Mouse (Mus musculus) hindbrain, embryonic 14.5 days (tissue): ENCODE results near the gene Krt14. TPM values are rescaled to one million over a fixed set of nuclear protein-coding genes. Genes with fewer than 3 reads are reported as not detected.
"Not testable (repeated sequence)": the region's sequence is repeated elsewhere in the genome, so short reads cannot be mapped to it uniquely, and the experiment has no call there.

Experiments used
- ATAC-seq: fragments of 200-750 bp; cut with Nextera tagmentation; 2 replicates; pipeline ENCODE4 v1.8.0; 2017; ENCODE audit warnings: moderate number of reproducible peaks, mild to moderate bottlenecking, moderate TSS enrichment, moderate library complexity; ENCODE audit not compliant: low FRiP score
- DNase-seq: peaks from one replicate; pipeline ENCODE4 v3.0.0-alpha.2; 2015; ENCODE audit warnings: low spot score
- H3K27ac ChIP-seq: fragments of 300-500 bp; sonication (generic); 2 replicates; pipeline ENCODE4 v1.5.1; 2014; ENCODE audit warnings: mild to moderate bottlenecking, moderate library complexity
- H3K27me3 ChIP-seq: fragments of 300-500 bp; sonication (generic); 2 replicates; pipeline ENCODE4 v1.6.1; 2014; ENCODE audit warnings: mild to moderate bottlenecking, low read length, mixed read lengths; ENCODE audit not compliant: control insufficient read depth, insufficient read depth
- H3K36me3 ChIP-seq: fragments of 300-500 bp; sonication (generic); replicated peaks from 2 replicates; pipeline ENCODE4 v1.6.1; 2014; ENCODE audit not compliant: control insufficient read depth, insufficient read depth
- H3K4me1 ChIP-seq: fragments of 300-500 bp; sonication (generic); replicated peaks from 2 replicates; pipeline ENCODE4 v1.6.1; 2014; ENCODE audit warnings: antibody characterized with exemption, low read length, mixed read lengths; ENCODE audit not compliant: control insufficient read depth, insufficient read depth
- H3K4me2 ChIP-seq: fragments of 300-500 bp; sonication (generic); replicated peaks from 2 replicates; pipeline ENCODE4 v1.6.1; 2014; ENCODE audit warnings: mild to moderate bottlenecking, moderate library complexity
- H3K4me3 ChIP-seq: fragments of 300-500 bp; sonication (generic); replicated peaks from 2 replicates; pipeline ENCODE4 v1.5.1; 2014; ENCODE audit warnings: mild to moderate bottlenecking, low read length
- H3K9ac ChIP-seq: fragments of 300-500 bp; sonication (generic); 2 replicates; pipeline ENCODE4 v1.6.1; 2014
- H3K9me3 ChIP-seq: fragments of 300-500 bp; sonication (generic); 2 replicates; pipeline ENCODE4 v1.6.1; 2016; ENCODE audit warnings: low read length; ENCODE audit not compliant: control insufficient read depth
- WGBS: fragments of 180-500 bp; shearing (Covaris S2); extraction: QIAGEN DNeasy Blood & Tissue Kit; methylation state at CpG from one replicate; pipeline ENCODE4 v1.1.7; 2014; 5-methylcytosine and 5-hydroxymethylcytosine counted together
- polyA plus RNA-seq: library from polyadenylated mRNA; unstranded; fragments of >200 nt; fragmentation: Nextera tagmentation; extraction: Ambion mirVana; gene quantifications from 2 replicates; pipeline ENCODE4 v1.2.1, GENCODE M21; 2014

The Krt14 gene
- 0.23 TPM in 1 of 2 replicates, not detected in the other for polyA plus RNA-seq

DNA sequence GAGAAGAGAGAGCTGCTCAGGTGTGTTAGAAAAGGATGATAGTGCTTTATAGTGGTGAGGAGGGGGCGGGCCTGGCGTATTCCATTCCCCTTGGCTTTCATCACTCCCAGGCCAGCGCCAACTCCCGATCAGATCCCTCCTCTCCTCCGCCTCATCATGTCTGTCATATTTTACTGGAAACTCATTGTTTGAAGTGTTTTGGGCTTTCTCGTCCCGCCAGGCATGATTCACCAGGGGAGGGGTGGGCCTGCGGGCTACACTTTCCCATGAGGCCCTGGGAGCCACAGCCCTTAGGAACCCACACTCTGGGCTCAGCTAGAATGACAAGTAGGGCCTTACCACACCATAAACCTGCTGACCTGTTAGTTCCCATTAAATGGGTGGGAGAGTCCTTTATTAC, at the start of gene Krt14:
Gene Krt14 (minus strand): TSS at position 51 of the 400 bp plus-strand sequence.
- DNase-seq (no peak), ATAC-seq (no peak)
- Histone ChIP-seq H3K4me3 (no peak within 1 kb of the TSS), H3K27me3 (no peaks in the 10 kb centered on the region), H3K4me2 (no peak within 1 kb of the TSS), H3K36me3 (no peaks in the 10 kb centered on the region), H3K9me3 (no peaks in the 10 kb centered on the region), H3K27ac (no peak within 1 kb of the TSS), H3K4me1 (no peaks in the 10 kb centered on the region), H3K9ac (no peak within 1 kb of the TSS)
- 90% methylated on average over 8 of the region's 8 CpGs for WGBS

DNA sequence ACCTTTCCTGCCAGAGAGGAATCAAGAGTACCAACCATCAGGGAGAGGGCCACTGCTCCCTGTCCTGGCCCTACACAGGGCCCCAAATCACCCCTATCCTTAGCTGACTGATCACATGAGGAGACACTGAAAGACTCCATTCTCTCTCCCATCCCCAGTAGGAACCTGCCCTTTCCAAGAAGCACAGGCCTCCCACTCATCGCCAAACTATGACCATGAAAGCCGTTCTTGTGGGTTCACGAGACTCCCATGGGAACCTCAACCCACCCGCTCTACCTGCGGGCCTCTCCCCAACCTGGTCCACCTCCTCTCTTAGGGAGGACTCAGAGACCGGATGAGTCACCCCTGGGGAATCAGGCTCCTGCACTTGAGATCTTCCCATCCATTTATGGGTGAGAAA, 48.2 kb upstream of the Krt14 start:
- no peak overlapping the region for H3K4me2 ChIP-seq
- no peak overlapping the region for H3K9ac ChIP-seq
- no peaks in the 10 kb centered on the region for H3K36me3 ChIP-seq
- no peaks in the 10 kb centered on the region for H3K27me3 ChIP-seq
- H3K4me3 ChIP-seq = no peak overlapping the region
- 98% methylated on average over 6 of the region's 6 CpGs for WGBS
- H3K9me3 ChIP-seq = no peaks in the 10 kb centered on the region
- H3K4me1 ChIP-seq = no peaks in the 10 kb centered on the region
- no peak overlapping the region for H3K27ac ChIP-seq
- ATAC-seq = no peak
- DNase-seq = no peak

DNA sequence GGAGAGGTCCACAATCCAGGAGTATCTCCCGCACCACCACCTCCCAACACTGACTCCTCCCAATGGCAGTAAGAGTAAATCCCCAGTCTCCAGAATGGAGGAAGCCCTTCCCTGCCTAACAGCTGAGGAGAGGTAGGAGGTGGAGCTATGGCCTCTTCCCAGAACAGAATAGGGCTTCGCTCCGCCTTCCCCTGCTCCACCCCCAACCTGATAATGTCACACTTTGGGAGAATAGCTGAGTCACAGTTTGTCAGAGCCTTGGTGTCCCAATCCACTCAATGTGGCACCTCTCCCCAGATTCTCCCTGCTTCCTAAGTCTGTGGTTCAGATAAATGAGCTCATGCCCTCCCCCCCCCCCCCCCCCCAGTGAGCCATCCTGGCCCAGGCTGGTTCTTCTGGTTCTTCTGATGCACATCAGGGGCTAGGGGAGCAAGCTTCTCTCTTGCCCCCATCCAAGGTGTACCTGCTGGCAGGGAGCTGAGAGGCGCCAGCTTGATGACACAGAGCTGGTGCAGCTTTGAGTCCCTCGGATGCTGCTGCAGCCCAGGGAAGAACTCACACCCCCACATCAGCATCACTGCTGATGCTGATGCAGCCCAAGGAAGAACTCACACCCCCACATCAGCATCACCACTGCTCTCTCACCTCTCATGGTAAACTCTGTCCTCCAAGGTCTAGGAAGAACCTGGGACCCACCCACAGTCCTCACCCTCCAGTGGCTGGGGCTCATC, 47.2 kb upstream of the Krt14 start:
- Histone ChIP-seq H3K4me3 (no peak overlapping the region), H3K27me3 (no peaks in the 10 kb centered on the region), H3K9me3 (no peaks in the 10 kb centered on the region), H3K4me1 (no peaks in the 10 kb centered on the region), H3K36me3 (no peaks in the 10 kb centered on the region), H3K9ac (no peak overlapping the region), H3K4me2 (no peak overlapping the region), H3K27ac (no peak overlapping the region)
- 71% methylated on average over 5 of the region's 5 CpGs for WGBS
- ATAC-seq (no peak), DNase-seq (no peak)

DNA sequence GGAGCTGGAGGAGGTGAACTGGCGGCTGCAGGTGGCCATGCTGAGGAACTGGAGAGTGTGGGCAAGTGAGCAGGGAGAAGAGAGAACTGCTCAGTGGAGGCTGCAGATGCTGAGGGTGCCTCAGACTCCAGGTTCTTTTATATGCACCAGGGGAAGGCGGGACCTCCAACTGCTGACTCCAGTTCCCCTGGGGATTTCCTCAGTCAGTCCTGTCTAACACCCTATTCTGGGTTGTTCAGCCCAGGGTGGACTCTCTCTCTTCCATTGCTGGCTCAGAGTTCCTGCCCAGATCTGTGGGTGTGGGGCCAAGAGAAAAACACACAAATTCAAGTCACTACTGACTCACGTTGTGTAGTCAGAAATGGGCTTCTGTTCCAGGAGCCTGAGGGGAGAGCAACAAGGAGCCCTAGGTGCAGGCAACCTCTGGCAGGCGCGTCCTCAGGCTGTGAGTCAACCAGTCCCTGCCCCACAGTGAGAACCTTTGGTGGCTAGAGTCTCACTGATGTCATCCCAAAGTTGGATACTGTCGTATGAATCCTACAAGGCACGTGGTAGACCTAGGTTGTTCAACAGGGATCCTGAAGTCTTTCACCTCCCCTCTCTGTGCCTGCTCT, 41.6 kb upstream of the Krt14 start, which contains the start of gene Krt16:
Gene Krt16 (minus strand): TSS at position 51 of the 614 bp plus-strand sequence.
- Histone ChIP-seq H3K9me3 (no peaks in the 10 kb centered on the region), H3K9ac (no peak within 1 kb of the TSS), H3K4me1 (no peaks in the 10 kb centered on the region), H3K27me3 (no peaks in the 10 kb centered on the region), H3K36me3 (no peaks in the 10 kb centered on the region), H3K27ac (no peak within 1 kb of the TSS), H3K4me2 (no peak within 1 kb of the TSS), H3K4me3 (no peak within 1 kb of the TSS)
- DNase-seq (no peak), ATAC-seq (no peak)
- 81% methylated on average over 7 of the region's 7 CpGs for whole genome bisulfite sequencing

DNA sequence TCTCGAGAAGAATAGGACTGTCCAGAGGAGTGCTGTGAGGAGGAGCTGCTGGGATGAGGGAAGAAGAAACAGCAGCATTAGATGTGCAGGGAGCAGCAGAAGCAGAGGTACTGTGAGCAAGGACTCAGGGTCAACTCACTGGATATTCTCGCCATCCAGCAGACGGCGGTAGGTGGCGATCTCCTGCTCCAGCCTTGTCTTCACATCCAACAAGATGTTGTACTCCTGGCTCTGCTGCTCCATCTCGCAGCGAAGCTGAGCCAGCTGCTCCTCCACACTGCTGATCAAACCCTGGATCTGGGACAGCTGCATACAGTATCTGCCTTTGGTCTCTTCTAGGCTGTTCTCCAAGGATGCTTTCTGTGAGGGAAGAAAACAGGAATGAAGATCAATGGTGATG, 39.1 kb upstream of the Krt14 start:
- not testable (repeated sequence) for ATAC-seq, H3K27me3 ChIP-seq, H3K4me2 ChIP-seq, H3K9me3 ChIP-seq, DNase-seq, H3K4me1 ChIP-seq, H3K36me3 ChIP-seq, H3K27ac ChIP-seq, H3K9ac ChIP-seq, H3K4me3 ChIP-seq
- 70% methylated on average over 7 of the region's 7 CpGs for WGBS

DNA sequence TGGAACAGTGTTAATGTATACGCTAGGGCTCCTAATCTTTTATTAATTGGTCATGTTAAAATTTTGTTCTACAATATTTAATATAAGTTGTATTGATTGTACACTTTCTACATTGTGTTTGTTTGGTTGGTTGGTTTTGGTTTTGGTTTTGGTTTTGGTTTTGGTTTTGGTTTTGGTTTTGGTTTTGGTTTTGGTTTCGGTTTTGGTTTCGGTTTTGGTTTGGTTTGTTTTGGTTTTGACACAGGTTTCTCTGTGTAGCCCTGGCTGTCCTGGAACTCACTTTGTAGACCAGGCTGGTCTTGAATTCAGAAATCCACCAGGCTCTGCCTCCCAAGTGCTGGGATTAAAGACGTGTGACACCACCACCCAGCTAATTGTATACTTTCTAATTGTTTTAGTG, 32.9 kb upstream of the Krt14 start:
- not testable (repeated sequence) for H3K4me3 ChIP-seq, ATAC-seq, H3K4me2 ChIP-seq, DNase-seq, H3K36me3 ChIP-seq, H3K27me3 ChIP-seq, H3K4me1 ChIP-seq, H3K27ac ChIP-seq, H3K9ac ChIP-seq
- H3K9me3 ChIP-seq = peaks cover 10% of the 10 kb centered on the region; the same call in 1 of the 2 replicates
- WGBS = 94% methylated on average over 4 of the region's 4 CpGs

DNA sequence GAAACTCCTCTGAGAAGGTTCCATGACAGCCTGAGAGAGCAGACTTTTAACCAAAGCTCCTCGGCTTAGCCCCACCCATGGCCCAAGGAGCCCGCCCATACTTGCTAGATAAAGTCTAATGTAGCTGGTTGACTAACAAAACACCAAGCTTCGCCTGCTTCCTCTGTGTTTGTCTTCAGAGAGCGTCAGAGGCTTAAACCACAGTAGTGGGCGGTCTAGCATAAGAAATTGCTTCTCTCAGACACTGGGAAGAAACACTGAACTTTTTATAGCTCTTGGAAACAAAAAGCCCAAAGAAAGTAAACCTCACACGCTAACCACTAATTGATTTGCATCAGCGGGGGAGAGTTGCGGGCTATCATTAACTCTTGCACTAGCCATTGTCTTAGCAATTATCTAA, 14.4 kb upstream of the Krt14 start:
- Histone ChIP-seq H3K4me1 (no peaks in the 10 kb centered on the region), H3K36me3 (no peaks in the 10 kb centered on the region), H3K4me3 (no peak overlapping the region), H3K4me2 (no peak overlapping the region), H3K9me3 (peaks cover 16% of the 10 kb centered on the region), H3K27me3 (no peaks in the 10 kb centered on the region), H3K27ac (no peak overlapping the region), H3K9ac (no peak overlapping the region)
- DNase-seq (no peak), ATAC-seq (no peak)
- WGBS = 61% methylated on average over 8 of the region's 8 CpGs

DNA sequence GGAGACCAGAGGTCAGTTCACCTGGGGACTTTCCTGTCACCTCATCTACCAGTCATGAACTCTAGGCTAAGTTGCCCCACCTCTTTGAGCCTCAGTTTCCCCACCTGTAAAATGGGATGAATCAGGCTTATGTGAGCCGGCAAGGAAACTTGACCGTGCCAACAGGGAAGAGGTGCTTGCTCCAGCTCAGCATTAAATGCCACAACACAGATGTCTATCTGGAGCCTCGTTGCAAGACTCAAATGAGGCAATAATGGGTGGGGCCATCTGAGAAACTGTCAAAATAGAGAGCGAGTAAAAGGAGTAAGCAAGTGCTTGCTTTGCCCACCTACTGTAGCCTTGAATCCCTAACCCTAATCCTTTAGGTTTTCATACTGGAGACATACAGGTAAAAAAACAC, 12.0 kb upstream of the Krt14 start:
- 86% methylated on average over 4 of the region's 4 CpGs for WGBS
- no peaks in the 10 kb centered on the region for H3K36me3 ChIP-seq

DNA sequence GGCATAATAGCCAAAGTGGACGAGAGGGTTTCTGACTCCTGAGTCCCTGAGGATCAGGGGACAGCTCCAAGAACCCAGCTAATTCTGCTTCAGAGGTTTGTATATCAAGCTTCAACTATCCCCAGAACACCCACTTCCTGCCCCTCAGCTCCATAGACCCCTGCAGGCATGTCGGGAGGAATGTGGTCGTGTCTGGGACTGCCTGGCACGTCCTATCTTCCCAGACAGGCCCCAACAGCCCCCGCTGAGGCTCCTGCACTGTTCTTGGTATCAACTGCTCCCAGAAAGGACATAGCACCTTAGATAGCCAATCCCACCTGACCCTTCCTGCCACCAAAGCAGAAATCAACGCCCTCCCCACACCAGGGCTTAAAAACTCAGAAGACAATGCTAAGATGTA, 1.2 kb upstream of the Krt14 start:
- no peak for ATAC-seq
- Histone ChIP-seq H3K9ac (no peak overlapping the region), H3K4me1 (no peaks in the 10 kb centered on the region), H3K27ac (no peak overlapping the region), H3K4me3 (no peak overlapping the region), H3K27me3 (no peaks in the 10 kb centered on the region), H3K4me2 (no peak overlapping the region), H3K9me3 (no peaks in the 10 kb centered on the region), H3K36me3 (no peaks in the 10 kb centered on the region)
- DNase-seq = no peak
- WGBS = 69% methylated on average over 6 of the region's 6 CpGs

More for the DNA sequence above, 12.0 kb upstream of the Krt14 start:
- H3K27ac ChIP-seq = no peak overlapping the region
- H3K4me1 ChIP-seq = no peaks in the 10 kb centered on the region
- no peak for ATAC-seq
- H3K4me2 ChIP-seq = no peak overlapping the region
- H3K9me3 ChIP-seq = peaks cover 3% of the 10 kb centered on the region; the same call in 1 of the 2 replicates
- DNase-seq = no peak
- no peak overlapping the region for H3K4me3 ChIP-seq
- no peak overlapping the region for H3K9ac ChIP-seq
- no peaks in the 10 kb centered on the region for H3K27me3 ChIP-seq
